Mouse (Mus musculus) thymus, adult 2 months (tissue): ENCODE measurements around the gene Clstn2.

Source experiments
- CTCF ChIP-seq: fragments of 200-500 bp; IDR thresholded peaks from 2 replicates; pipeline ENCODE4 v1.5.1; 2012; ENCODE audit warnings: mild to moderate bottlenecking, control low read depth, low read length, moderate library complexity, borderline replicate concordance; ENCODE audit not compliant: control insufficient read depth, poor library complexity, insufficient read depth; ENCODE audit errors: extremely low read depth
- POLR2A ChIP-seq: fragments of 200-500 bp; IDR thresholded peaks from 2 replicates; pipeline ENCODE4 v1.6.1; 2012; ENCODE audit warnings: mild to moderate bottlenecking, low read length, control low read depth, moderate library complexity; ENCODE audit not compliant: control insufficient read depth, poor library complexity, insufficient read depth; ENCODE audit errors: extremely low read depth

DNA sequence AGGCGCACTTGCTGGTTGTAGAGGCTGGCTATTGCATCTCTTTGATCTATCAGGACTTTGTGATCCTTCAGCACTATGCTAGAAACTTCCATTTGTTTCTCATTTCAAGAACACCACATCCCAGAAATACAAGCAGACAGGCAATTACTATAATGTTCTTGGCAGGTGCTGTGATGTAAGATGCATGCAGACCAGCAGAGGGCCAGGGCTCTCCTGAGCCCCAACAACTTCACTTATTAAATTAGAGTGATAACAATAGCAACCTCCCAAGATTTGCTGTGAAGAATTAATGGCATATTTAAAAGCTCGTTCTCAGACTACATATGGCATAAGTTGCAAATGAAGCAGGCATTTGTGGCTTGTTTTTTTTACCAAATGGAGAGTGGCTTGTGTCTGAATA lies 624.8 kb downstream of the Clstn2 start:
- TF ChIP-seq POLR2A: no peak
- no peak for TF ChIP-seq CTCF
